Mouse (Mus musculus): Measurements from ENCODE around the gene Ehd4.

Gene Ehd4

DNA sequence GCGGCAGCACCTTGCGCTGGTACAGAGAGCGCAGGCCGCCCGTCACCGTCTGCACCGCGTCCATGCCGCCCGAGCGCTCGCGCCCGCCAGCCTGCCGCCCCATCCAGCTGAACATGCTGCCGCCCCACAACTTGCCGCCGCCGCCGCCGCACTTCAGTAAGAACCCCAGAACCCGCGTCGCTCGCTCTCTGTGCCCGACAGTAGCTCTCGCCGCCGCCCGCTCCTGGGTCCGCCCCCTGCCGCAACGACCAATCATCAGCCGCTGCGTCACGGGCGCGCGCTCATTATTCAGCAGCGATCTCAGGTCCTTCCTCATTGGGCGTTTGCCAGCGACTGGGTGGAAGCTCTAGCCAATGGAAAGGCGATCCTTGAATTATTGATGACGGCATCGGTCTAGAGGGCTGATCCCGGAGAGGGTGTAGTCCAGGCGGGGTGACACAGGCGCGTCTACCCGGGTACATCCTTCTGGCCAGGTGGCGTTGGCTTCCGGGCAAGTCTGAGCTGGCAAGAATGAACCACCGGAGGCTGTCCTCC is at the start of gene Ehd4:
Ehd4 (minus strand) TSS at position 246 of the 534 bp plus-strand sequence.
- DNase-seq (ENCODE audit: low read depth in 2 of 2, low spot score in 2 of 2) = peak; percentile 98

- DNase-seq (ENCODE audit: low read depth in 2 of 2, low spot score in 2 of 2) = no peak
These were observed 49.3 kb upstream of the Ehd4 start for GRCm38 (mm10) chr2:120203742-120204141.

DNA sequence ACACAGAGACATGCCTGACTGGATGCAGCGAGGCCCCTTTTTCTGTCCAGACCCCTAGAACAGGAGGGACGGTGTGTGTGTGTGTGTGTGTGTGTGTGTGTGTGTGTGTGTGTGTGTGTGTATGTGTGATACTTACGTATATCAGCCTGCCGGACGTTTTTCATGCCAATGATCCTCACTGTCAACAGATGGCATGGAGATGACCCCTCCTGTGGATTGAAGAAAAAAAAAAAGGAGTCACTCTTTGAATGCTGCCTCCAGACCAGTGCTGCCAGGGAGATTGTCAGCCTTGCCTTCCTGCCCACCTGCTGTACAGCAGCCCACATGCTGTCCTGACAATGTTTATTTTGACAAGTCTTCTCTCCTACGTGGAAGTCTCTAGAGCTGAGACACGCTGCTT is 45.7 kb upstream of the Ehd4 start:
- DNase-seq (ENCODE audit: low read depth in 2 of 2, low spot score in 2 of 2) = no peak

- no peak for DNase-seq (ENCODE audit: low read depth in 2 of 2, low spot score in 2 of 2)
These were observed 33.8 kb upstream of the Ehd4 start for GRCm38 (mm10) chr2:120188174-120188573.

- no peak for DNase-seq (ENCODE audit: low read depth in 2 of 2, low spot score in 2 of 2)
These were observed 33.2 kb upstream of the Ehd4 start for GRCm38 (mm10) chr2:120187583-120187982.

DNA sequence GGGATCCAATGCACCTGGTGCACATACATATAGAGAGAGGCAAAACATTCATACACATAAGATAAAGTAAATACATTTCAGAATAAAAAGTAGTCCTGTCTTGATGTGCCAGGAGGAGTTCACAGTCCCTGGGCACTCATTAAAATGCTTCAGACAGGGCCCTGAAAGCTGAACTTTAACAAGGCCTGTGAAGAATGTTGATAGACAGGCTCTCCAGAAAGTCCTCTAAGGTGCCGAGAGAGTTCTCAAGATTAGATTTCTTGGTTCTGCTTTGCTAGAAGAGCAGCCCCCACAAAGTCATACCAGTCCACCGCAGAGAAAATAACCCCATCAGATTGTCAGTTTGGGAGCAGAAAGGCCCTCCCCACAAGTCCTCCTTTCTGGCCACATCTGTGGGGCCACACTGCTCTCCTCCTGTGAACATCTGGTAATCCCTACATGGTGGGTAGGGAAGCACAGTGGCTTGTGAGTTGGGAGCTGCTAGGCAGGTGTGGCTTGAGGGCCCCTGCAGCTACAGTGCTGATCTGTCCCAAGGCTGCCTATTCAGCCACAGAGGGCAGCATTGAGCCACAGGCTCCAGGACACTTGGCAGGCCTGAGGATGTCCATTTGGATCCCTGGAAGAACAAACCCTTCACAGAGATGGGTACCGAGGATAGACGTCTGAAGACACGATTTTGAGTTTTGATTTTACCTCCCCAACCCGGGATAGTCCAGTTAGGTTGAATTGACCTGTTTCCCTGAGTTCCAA is 31.3 kb upstream of the Ehd4 start:
- no peak for DNase-seq (ENCODE audit: low read depth in 2 of 2, low spot score in 2 of 2)

- no peak for DNase-seq (ENCODE audit: low read depth in 2 of 2, low spot score in 2 of 2)
These were observed 24.5 kb upstream of the Ehd4 start for GRCm38 (mm10) chr2:120178936-120179335.

- peak; percentile 33 to 37 for DNase-seq (ENCODE audit: low read depth in 2 of 2, low spot score in 2 of 2)
These were observed 19.3 kb upstream of the Ehd4 start for GRCm38 (mm10) chr2:120173718-120174117.

DNA sequence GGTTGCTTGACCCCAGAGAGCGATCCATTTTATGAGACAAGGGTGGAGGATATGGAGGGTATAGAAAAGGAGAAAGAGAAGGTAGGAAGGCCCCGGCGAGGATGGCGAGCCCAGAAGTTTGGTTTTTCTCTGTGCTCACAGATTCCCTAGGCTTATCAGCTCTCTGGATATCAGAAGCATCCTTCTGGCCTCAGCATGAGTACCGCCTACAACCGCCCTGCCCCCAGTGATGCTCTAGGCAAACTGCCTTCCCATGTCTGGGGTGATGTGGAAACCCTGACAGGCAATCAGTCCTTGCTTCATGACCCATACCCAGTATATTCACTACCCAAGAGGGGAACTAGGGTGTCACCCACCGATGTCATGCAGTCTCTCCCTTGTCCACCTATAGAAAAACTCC is 17.0 kb upstream of the Ehd4 start:
- no peak for DNase-seq (ENCODE audit: low read depth in 2 of 2, low spot score in 2 of 2)

GRCm38 (mm10) chr2:120170726-120171125 is 16.3 kb upstream of the Ehd4 start:
- no peak for DNase-seq (ENCODE audit: low read depth in 2 of 2, low spot score in 2 of 2)

DNA sequence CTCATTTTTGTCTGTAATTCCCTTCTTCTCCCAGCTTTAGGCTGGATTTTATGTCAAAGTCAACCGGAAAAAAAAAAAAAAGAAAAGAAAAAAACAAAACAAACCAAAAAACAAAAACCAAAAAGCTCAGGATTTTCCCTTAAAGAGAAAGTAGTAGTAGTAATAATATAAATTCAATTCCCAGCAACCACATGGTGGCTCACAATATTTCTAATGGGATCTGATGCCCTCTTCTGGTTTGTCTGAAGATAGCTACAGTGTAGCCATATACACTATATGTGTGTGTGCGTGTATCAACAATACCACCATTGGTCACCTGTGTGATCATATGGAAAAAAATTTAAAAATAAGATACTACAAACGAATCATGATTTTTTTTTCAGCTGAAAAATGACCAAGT is 15.0 kb upstream of the Ehd4 start:
- no peak for DNase-seq (ENCODE audit: low read depth in 2 of 2, low spot score in 2 of 2)

- no peak for DNase-seq (ENCODE audit: low read depth in 2 of 2, low spot score in 2 of 2)
These were observed 13.4 kb upstream of the Ehd4 start for GRCm38 (mm10) chr2:120167763-120168162.

- no peak for DNase-seq (ENCODE audit: low read depth in 2 of 2, low spot score in 2 of 2)
These were observed 11.1 kb upstream of the Ehd4 start for GRCm38 (mm10) chr2:120165474-120165873.

DNA sequence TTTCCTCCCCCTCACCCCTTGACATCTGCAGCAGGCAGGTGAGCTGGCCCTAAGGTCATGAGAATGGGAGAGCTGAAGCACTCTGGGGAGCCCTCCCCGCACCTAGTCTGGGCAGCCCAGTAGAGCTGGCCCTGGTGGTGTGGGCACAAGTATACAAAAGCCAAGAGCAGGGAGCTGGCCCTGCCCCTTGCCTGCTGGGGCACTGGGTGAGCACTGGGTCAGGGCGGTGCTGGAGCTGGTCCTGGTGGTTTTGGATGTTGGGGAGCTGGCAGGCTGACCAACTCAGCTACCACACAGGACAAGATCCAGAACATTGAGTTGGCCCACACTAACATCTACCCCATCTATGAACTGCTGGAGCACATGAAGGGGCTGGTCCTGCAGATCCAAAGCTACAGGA is 5.0 kb upstream of the Ehd4 start:
- no peak for DNase-seq (ENCODE audit: low read depth in 2 of 2, low spot score in 2 of 2)

- no peak for DNase-seq (ENCODE audit: low read depth in 2 of 2, low spot score in 2 of 2)
These were observed 4.4 kb upstream of the Ehd4 start for GRCm38 (mm10) chr2:120158846-120159245.

- no peak for DNase-seq (ENCODE audit: low read depth in 2 of 2, low spot score in 2 of 2)
These were observed 3.6 kb upstream of the Ehd4 start for GRCm38 (mm10) chr2:120158016-120158415.

GRCm38 (mm10) chr2:120157606-120158005 is 3.2 kb upstream of the Ehd4 start:
- DNase-seq (ENCODE audit: low read depth in 2 of 2, low spot score in 2 of 2) = no peak

- peak; percentile 6 to 14 for DNase-seq (ENCODE audit: low read depth in 2 of 2, low spot score in 2 of 2)
These were observed 633 bp downstream of the Ehd4 start for GRCm38 (mm10) chr2:120153586-120154360.

GRCm38 (mm10) chr2:120150571-120150970 is 3.8 kb downstream of the Ehd4 start:
- no peak for DNase-seq (ENCODE audit: low read depth in 2 of 2, low spot score in 2 of 2)

GRCm38 (mm10) chr2:120149634-120150033 is 4.8 kb downstream of the Ehd4 start:
- no peak for DNase-seq (ENCODE audit: low read depth in 2 of 2, low spot score in 2 of 2)

DNA sequence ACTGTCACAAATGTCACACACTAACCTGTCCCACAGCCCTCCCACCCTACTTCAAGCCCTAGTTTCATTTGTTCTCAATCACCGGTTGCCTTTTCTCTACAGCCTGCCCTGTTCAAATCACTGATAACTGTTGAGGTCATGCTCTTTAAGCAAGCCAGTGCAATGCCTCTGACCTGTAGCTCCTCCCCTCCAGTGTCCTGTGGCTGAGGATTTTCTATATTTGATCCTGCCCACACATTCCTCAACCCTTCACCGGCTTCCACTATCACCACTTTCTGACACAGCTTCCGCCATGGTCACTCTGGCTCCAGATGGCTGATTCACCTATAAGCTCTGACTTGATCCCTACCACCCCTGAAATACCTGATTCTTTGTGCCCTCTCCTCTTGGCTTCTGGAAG is 6.4 kb downstream of the Ehd4 start:
- no peak for DNase-seq (ENCODE audit: low read depth in 2 of 2, low spot score in 2 of 2)

GRCm38 (mm10) chr2:120147364-120147763 is 7.0 kb downstream of the Ehd4 start:
- no peak for DNase-seq (ENCODE audit: low read depth in 2 of 2, low spot score in 2 of 2)

All from CD8-positive naive resting alpha-beta T cell, adult 2 months (primary cell).